Mouse (Mus musculus) skeletal muscle tissue, postnatal 0 days (tissue): ENCODE data around the gene Vmn2r31. TPM values are rescaled to one million over a fixed set of nuclear protein-coding genes. Genes with fewer than 3 reads are reported as not detected.

Experiments
- polyA plus RNA-seq: library from polyadenylated mRNA; unstranded; fragments of >200 nt; fragmentation: Nextera tagmentation; extraction: Ambion mirVana; gene quantifications from 2 replicates; pipeline ENCODE4 v1.2.1, GENCODE M21; 2015

The Vmn2r31 gene
- polyA plus RNA-seq = not detected in 2 replicates

DNA sequence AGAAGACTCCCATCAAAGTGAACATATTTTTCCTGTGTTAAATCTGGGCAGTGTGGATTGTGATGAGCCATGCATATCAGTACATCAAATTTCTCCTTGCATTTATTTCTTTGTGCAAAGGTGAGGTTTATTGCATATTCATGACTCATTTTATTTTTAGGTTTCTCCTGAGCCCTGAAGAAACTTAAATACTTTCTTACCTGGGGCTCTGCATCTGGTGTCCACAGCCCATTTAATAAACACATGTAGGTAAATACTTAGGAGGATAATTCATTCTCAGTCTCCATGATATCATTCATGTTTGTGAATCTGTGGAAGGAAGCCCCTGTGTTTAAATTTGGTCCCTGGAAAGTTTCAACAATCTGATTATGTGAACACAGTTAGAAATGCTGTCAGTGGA is at the start of gene Vmn2r31:
Gene Vmn2r31, minus strand, starts transcription at position 101 of the 400 bp plus-strand sequence.

DNA sequence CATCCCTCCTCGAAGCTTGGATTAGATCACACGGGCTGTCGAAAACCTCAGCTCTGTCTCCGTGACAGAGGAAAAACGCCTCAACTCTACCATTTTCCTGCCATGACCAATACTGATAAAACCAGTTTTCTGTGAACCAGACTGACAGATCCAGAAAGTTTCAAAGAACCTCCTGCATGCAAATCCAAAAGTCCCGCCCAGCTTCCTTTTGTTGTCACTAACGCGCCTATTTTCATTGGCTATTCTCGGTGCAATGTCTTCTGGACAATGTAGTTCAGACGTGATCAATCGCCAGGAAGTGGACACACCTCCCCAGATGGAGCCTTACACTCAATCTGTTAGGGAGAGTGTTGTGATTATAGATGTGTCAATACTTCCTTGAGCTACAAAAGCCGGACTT is 25.1 kb downstream of the Vmn2r31 start, which contains the start of gene Gm45783:
Gene Gm45783, minus strand, starts transcription at position 143 of the 400 bp plus-strand sequence.

DNA sequence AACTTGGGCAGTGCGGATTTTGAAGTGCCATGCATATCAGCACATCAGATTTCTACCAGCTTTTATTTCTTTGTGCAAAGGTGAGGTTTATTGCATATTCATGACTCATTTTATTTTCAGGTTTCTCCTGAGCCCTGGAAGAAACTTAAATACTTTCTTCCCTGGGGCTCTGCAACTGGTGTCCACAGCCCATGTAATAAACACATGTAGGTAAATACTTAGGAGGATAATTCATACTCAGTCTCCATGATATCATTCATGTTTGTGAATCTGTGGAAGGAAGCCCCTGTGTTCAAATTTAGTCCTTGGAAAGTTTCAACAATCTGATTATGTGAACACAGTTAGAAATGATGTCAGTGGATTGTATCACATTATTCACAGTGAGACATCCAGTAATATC is 62.0 kb downstream of the Vmn2r31 start, which contains the start of gene Vmn2r30:
Gene Vmn2r30, minus strand, starts transcription at position 101 of the 400 bp plus-strand sequence.

Other genes starting within 250 kb of the Vmn2r31 start
- gene Zfp418, start 228.4 kb downstream of the Vmn2r31 start, polyA plus RNA-seq = 0.51 and 0.76 TPM in 2 replicates
- gene Zfp772, start 189.7 kb downstream of the Vmn2r31 start, polyA plus RNA-seq = 1.9 and 2.0 TPM in 2 replicates
- gene Vmn2r29, start 152.4 kb downstream of the Vmn2r31 start, polyA plus RNA-seq = not detected in 2 replicates
- gene Gm45844, start 121.4 kb downstream of the Vmn2r31 start, polyA plus RNA-seq = 0.84 and 1.7 TPM in 2 replicates
- 22.3 and 23.8 TPM in 2 replicates for gene Clcn4, start 98.9 kb downstream of the Vmn2r31 start, polyA plus RNA-seq
- not detected in 2 replicates for gene Vmn2r30, start 62.1 kb downstream of the Vmn2r31 start, polyA plus RNA-seq
- gene Gm45783, start 25.1 kb downstream of the Vmn2r31 start, polyA plus RNA-seq = not detected in 2 replicates
- not detected in 2 replicates for gene Vmn2r32, start 80.3 kb upstream of the Vmn2r31 start, polyA plus RNA-seq
- not detected in 2 replicates for gene Vmn2r33, start 167.1 kb upstream of the Vmn2r31 start, polyA plus RNA-seq